Mouse (Mus musculus): Measurements from ENCODE around the gene Ctr9.

Ctr9 gene

DNA sequence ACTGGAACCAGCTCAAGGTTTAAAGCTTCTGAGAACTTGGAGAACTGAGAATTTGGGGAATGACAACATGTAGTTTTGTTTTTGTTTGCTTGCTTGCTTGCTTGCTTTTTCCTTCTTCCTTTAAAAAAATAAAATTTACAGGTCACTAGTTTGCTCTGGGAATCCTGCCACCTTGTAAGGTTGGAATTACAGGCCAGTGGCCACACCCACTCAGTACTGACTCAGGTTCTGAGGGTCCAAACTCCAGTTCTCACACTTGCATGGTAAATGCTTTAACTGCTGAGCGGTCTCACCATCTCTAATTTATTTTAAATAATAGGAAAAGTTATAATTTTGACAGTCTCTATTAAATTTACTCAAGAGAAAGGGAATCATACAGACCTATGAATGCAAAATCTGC, 69.4 kb downstream of the Ctr9 start:
- no peak for DNase-seq (ENCODE audit: low read depth, low spot score)

All from retina, postnatal 7 days (tissue).